Mouse (Mus musculus): ENCODE measurements at regions not wholly inside any gene's neighbourhood (a gene's known extent, or its start where the extent isn't known, plus 50 kb on each side); places are given as distances from the start of the nearest gene placed in this dataset.

- TF ChIP-seq CTCF (IDR thresholded peaks at IDR 0.05; ENCODE audit: borderline replicate concordance, insufficient read depth, low read depth, low read length), result no peak
- no peak for TF ChIP-seq POLR2A (IDR thresholded peaks at IDR 0.05; ENCODE audit: borderline replicate concordance, insufficient read depth, low read length)
Observed at GRCm38 (mm10) chr10:26152586-26152985, 73.7 kb upstream of the Tmem200a start.
